In the genomic region with DNA sequence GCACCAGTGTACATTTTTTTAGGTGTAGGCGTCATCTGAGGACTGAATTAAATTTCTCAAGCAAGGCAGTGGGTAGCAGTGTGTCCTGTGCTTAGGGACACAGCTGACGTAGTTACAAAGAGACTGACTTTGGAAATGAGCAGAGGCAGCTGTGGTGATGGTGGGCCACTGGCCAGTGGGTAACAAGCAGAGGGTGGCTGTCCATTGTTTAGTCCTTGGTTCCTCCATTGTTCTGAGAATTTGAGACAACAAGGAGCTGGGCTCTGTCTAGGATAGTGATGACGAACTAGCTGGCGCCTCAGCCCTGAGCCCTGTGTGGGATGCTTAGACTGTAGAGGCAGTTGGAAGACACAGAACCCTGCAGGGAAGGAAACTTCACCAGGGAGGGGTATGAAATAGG, we compare ENCODE assay signal across 28 mouse cellular contexts. TPM values are rescaled to one million over a fixed set of nuclear protein-coding genes. Genes with fewer than 3 reads are reported as not detected.
DNase-seq lines count a peak whose midpoint lies in the region; ATAC-seq lines count a peak whose summit lies in the region.
"Had no signal": no experiment of that assay in that cellular context is flagged by ENCODE, and none has a peak within 500 bp of the region (broad histone marks: within the 10 kb centered on the region; RNA-seq: fewer than 3 reads in every experiment).

No protein-coding gene starts in this region.

- peak; percentile 70 for ATAC-seq in frontal cortex, adult (ENCODE audit: low TSS enrichment)
- ATAC-seq: activated CD4-positive, CD25-positive, alpha-beta regulatory T cell, adult 4 months; forebrain, embryonic 13.5 days; intestine, embryonic 16.5 days; midbrain, embryonic 13.5 days had no signal

- no peak for DNase-seq in frontal cortex, postnatal 14 days (ENCODE audit: low spot score in 2 of 2)
- DNase-seq in layer of hippocampus, adult 9-11 months = peak; percentile 38
- no peak for DNase-seq in layer of hippocampus, postnatal 14 days (ENCODE audit: low spot score in 2 of 2)
- DNase-seq in right cerebral cortex, postnatal 25 days = peak; percentile 57
- no peak for DNase-seq in right cerebral cortex, postnatal 14 days
- no peak for DNase-seq in retina, postnatal 1 day
- DNase-seq in gastrocnemius, postnatal 10 days = no peak
- DNase-seq: adrenal gland, adult 8-10 months; cerebellum, adult 8-10 months; cerebellum, postnatal 25 days; gastrocnemius, postnatal 25 days; heart, adult 18-20 months; heart, postnatal 4 days; kidney, adult 8-10 months; liver; lung, adult 2 months; lung, postnatal 10 days; spleen, adult 18-20 months; thymus, adult 2 months; thymus, postnatal 36 days had no signal

RNA-seq across cellular contexts. Expression of a gene that starts 52.7 kb away (rescaled TPM):
- 10 to 100 TPM; 17.3 to 18.8 TPM for total RNA-seq in layer of hippocampus, postnatal 14 days (2021)
- under 1 TPM; 0.14 to 0.18 TPM for total RNA-seq in gastrocnemius, postnatal 10 days (2021)
- total RNA-seq: CH12.LX; megakaryocyte-erythroid progenitor cell, adult 5-6 weeks had no signal

RNA-seq across cellular contexts. Expression of a gene that starts 58.1 kb away (rescaled TPM):
- total RNA-seq in layer of hippocampus, postnatal 14 days (2021) = not detected
- total RNA-seq in gastrocnemius, postnatal 10 days (2021) = not detected
- total RNA-seq: adrenal gland, adult 8-10 months; CH12.LX; gastrocnemius, postnatal 25 days; heart, adult 18-20 months; heart, postnatal 4 days; layer of hippocampus, postnatal 25 days; megakaryocyte-erythroid progenitor cell, adult 5-6 weeks had no signal

Comparison
In these comparisons a context has a peak if more than half of its experiments do, and no peak if none do; other contexts are left out.
1. DNase-seq: peak in layer of hippocampus, adult 9-11 months (single experiment) and right cerebral cortex, postnatal 25 days (single experiment); none in frontal cortex, postnatal 14 days (0 of 2), layer of hippocampus, postnatal 14 days (0 of 2), right cerebral cortex, postnatal 14 days (single experiment), retina, postnatal 1 day (single experiment) and gastrocnemius, postnatal 10 days (single experiment).
2. RNA of a gene that starts 52.7 kb away (total RNA-seq): 17.3 to 18.8 TPM in layer of hippocampus, postnatal 14 days; 0.14 to 0.18 TPM in gastrocnemius, postnatal 10 days; every median in the first group is over 10 times any median in the second.